Mouse (Mus musculus) neural tube, embryonic 14.5 days (tissue): ENCODE measurements at regions not wholly inside any gene's neighbourhood (a gene's known extent, or its start where the extent isn't known, plus 50 kb on each side); places are given as distances from the start of the nearest gene placed in this dataset.

Experiments used
- ATAC-seq: fragments of 200-750 bp; cut with Nextera tagmentation; 2 replicates; pipeline ENCODE4 v1.8.0; 2017; ENCODE audit warnings: low read depth, mild to moderate bottlenecking, moderate TSS enrichment, moderate library complexity
- H3K27ac ChIP-seq: fragments of 300-500 bp; sonication (generic); 2 replicates; pipeline ENCODE4 v1.5.1; 2014; ENCODE audit warnings: low read depth, mild to moderate bottlenecking, control low read depth, low read length, moderate library complexity, mixed read lengths
- H3K27me3 ChIP-seq: fragments of 300-500 bp; sonication (generic); 2 replicates; pipeline ENCODE4 v1.6.1; 2014; ENCODE audit warnings: low read length; ENCODE audit not compliant: control insufficient read depth, insufficient read depth
- H3K36me3 ChIP-seq: fragments of 300-500 bp; sonication (generic); 2 replicates; pipeline ENCODE4 v1.6.1; 2014; ENCODE audit warnings: low read length, mixed read lengths; ENCODE audit not compliant: control insufficient read depth, insufficient read depth
- H3K4me1 ChIP-seq: fragments of 300-500 bp; sonication (generic); 2 replicates; pipeline ENCODE4 v1.6.1; 2014; ENCODE audit warnings: low read length; ENCODE audit not compliant: control insufficient read depth, insufficient read depth
- H3K4me2 ChIP-seq: fragments of 300-500 bp; sonication (generic); 2 replicates; pipeline ENCODE4 v1.6.1; 2014; ENCODE audit warnings: mild to moderate bottlenecking, low read depth, low read length, control low read depth
- H3K4me3 ChIP-seq: fragments of 300-500 bp; sonication (generic); 2 replicates; pipeline ENCODE4 v1.5.1; 2014; ENCODE audit warnings: low read depth, low read length, control low read depth, mixed read lengths
- H3K9ac ChIP-seq: fragments of 300-500 bp; sonication (generic); replicated peaks from 2 replicates; pipeline ENCODE4 v1.6.1; 2014; ENCODE audit warnings: low read depth, mild to moderate bottlenecking, control low read depth, low read length, mixed read lengths
- H3K9me3 ChIP-seq: fragments of 300-500 bp; sonication (generic); 2 replicates; pipeline ENCODE4 v1.6.1; 2016; ENCODE audit warnings: low read length; ENCODE audit not compliant: control insufficient read depth
- WGBS: fragments of 180-500 bp; shearing (Covaris S2); extraction: QIAGEN DNeasy Blood & Tissue Kit; methylation state at CpG from one replicate; pipeline ENCODE4 v1.1.7; 2014; 5-methylcytosine and 5-hydroxymethylcytosine counted together

GRCm38 (mm10) chr2:166398156-166398555, 242.7 kb upstream of the Sulf2 start:
- Histone ChIP-seq H3K27ac (no peak overlapping the region), H3K4me3 (no peak overlapping the region), H3K27me3 (no peaks in the 10 kb centered on the region), H3K9me3 (no peaks in the 10 kb centered on the region), H3K36me3 (no peaks in the 10 kb centered on the region), H3K4me1 (peaks cover 13% of the 10 kb centered on the region; the same call in 1 of the 2 replicates), H3K4me2 (no peak overlapping the region), H3K9ac (no peak overlapping the region)
- no peak for ATAC-seq
- 79% methylated on average over 10 of the region's 10 CpGs for WGBS

- H3K4me1 ChIP-seq = peaks cover 13% of the 10 kb centered on the region; the same call in 1 of the 2 replicates
- H3K27me3 ChIP-seq = no peaks in the 10 kb centered on the region
- no peaks in the 10 kb centered on the region for H3K9me3 ChIP-seq
- ATAC-seq = peak; percentile 57
- peak overlapping the region; percentile 66 for H3K27ac ChIP-seq
- 16% methylated on average over 13 of the region's 13 CpGs for WGBS
- H3K4me3 ChIP-seq = no peak overlapping the region
- H3K4me2 ChIP-seq = no peak overlapping the region
- H3K36me3 ChIP-seq = no peaks in the 10 kb centered on the region
- no peak overlapping the region for H3K9ac ChIP-seq
These were observed 239.2 kb upstream of the Sulf2 start for GRCm38 (mm10) chr2:166394666-166395065.

GRCm38 (mm10) chr2:166391176-166391575, 235.7 kb upstream of the Sulf2 start:
- Histone ChIP-seq H3K9ac (no peak overlapping the region), H3K27ac (no peak overlapping the region), H3K4me1 (peaks cover 14% of the 10 kb centered on the region; the same call in 1 of the 2 replicates), H3K36me3 (no peaks in the 10 kb centered on the region), H3K4me3 (no peak overlapping the region), H3K9me3 (no peaks in the 10 kb centered on the region), H3K27me3 (no peaks in the 10 kb centered on the region), H3K4me2 (no peak overlapping the region)
- 38% methylated on average over 5 of the region's 5 CpGs for WGBS
- no peak for ATAC-seq

GRCm38 (mm10) chr2:166388050-166388449, 232.6 kb upstream of the Sulf2 start:
- ATAC-seq = no peak
- Histone ChIP-seq H3K4me1 (peaks cover 25% of the 10 kb centered on the region), H3K4me3 (no peak overlapping the region), H3K36me3 (no peaks in the 10 kb centered on the region), H3K4me2 (no peak overlapping the region), H3K27ac (no peak overlapping the region), H3K9me3 (no peaks in the 10 kb centered on the region), H3K9ac (no peak overlapping the region), H3K27me3 (no peaks in the 10 kb centered on the region)
- 29% methylated on average over 6 of the region's 6 CpGs for WGBS

GRCm38 (mm10) chr2:166386817-166387216, 231.4 kb upstream of the Sulf2 start:
- H3K4me1 ChIP-seq = peaks cover 25% of the 10 kb centered on the region
- no peaks in the 10 kb centered on the region for H3K9me3 ChIP-seq
- H3K27ac ChIP-seq = no peak overlapping the region
- H3K4me2 ChIP-seq = no peak overlapping the region
- no peaks in the 10 kb centered on the region for H3K27me3 ChIP-seq
- no peak overlapping the region for H3K9ac ChIP-seq
- no peak overlapping the region for H3K4me3 ChIP-seq
- no peak for ATAC-seq
- no peaks in the 10 kb centered on the region for H3K36me3 ChIP-seq
- 49% methylated on average over 5 of the region's 5 CpGs for WGBS

GRCm38 (mm10) chr2:166384583-166384982, 229.1 kb upstream of the Sulf2 start:
- no peak overlapping the region for H3K4me2 ChIP-seq
- ATAC-seq = peak; percentile 73; the same call in 1 of the 2 replicates
- H3K36me3 ChIP-seq = no peaks in the 10 kb centered on the region
- H3K4me1 ChIP-seq = peaks cover 25% of the 10 kb centered on the region
- WGBS = 5% methylated on average over 6 of the region's 6 CpGs
- no peaks in the 10 kb centered on the region for H3K27me3 ChIP-seq
- no peaks in the 10 kb centered on the region for H3K9me3 ChIP-seq
- no peak overlapping the region for H3K9ac ChIP-seq
- H3K27ac ChIP-seq = peak overlapping the region; percentile 75
- H3K4me3 ChIP-seq = no peak overlapping the region

- H3K27ac ChIP-seq = peak overlapping the region; percentile 29; the same call in 1 of the 2 replicates
These were observed 227.9 kb upstream of the Sulf2 start for GRCm38 (mm10) chr2:166383356-166383755.

GRCm38 (mm10) chr2:166382180-166382579, 226.7 kb upstream of the Sulf2 start:
- no peaks in the 10 kb centered on the region for H3K27me3 ChIP-seq
- H3K4me1 ChIP-seq = peaks cover 34% of the 10 kb centered on the region
- no peaks in the 10 kb centered on the region for H3K36me3 ChIP-seq
- no peaks in the 10 kb centered on the region for H3K9me3 ChIP-seq
- no peak overlapping the region for H3K9ac ChIP-seq
- no peak overlapping the region for H3K4me3 ChIP-seq
- ATAC-seq = no peak
- H3K4me2 ChIP-seq = no peak overlapping the region
- 85% methylated on average over 7 of the region's 7 CpGs for WGBS
- no peak overlapping the region for H3K27ac ChIP-seq

More at GRCm38 (mm10) chr2:166383356-166383755, 227.9 kb upstream of the Sulf2 start:
- Histone ChIP-seq H3K9ac (no peak overlapping the region), H3K4me3 (no peak overlapping the region), H3K27me3 (no peaks in the 10 kb centered on the region), H3K4me1 (peaks cover 27% of the 10 kb centered on the region), H3K9me3 (no peaks in the 10 kb centered on the region), H3K36me3 (no peaks in the 10 kb centered on the region), H3K4me2 (no peak overlapping the region)
- ATAC-seq = no peak
- 88% methylated on average over 5 of the region's 5 CpGs for WGBS

- Histone ChIP-seq H3K4me1 (peaks cover 33% of the 10 kb centered on the region), H3K9ac (no peak overlapping the region), H3K4me2 (no peak overlapping the region), H3K27ac (no peak overlapping the region), H3K36me3 (no peaks in the 10 kb centered on the region), H3K27me3 (no peaks in the 10 kb centered on the region), H3K4me3 (no peak overlapping the region), H3K9me3 (no peaks in the 10 kb centered on the region)
- WGBS = 79% methylated on average over 9 of the region's 9 CpGs
- ATAC-seq = no peak
These were observed 225.4 kb upstream of the Sulf2 start for GRCm38 (mm10) chr2:166380854-166381253.
